Mouse (Mus musculus): ENCODE measurements around the gene Thrsp. TPM values are rescaled to one million over a fixed set of nuclear protein-coding genes. Genes with fewer than 3 reads are reported as not detected.

The Thrsp gene
- polyA plus RNA-seq, 1 experiment from 2014 or later = 0.92 TPM

- Histone ChIP-seq H3K9me3 (replicated peaks; ENCODE audit: control insufficient read depth, low read length) (no peaks in the 10 kb centered on the region), H3K36me3 (ENCODE audit: control insufficient read depth, insufficient read depth) (peaks cover 17% of the 10 kb centered on the region), H3K4me2 (ENCODE audit: low read depth, low read length) (no peak overlapping the region), H3K27ac (ENCODE audit: low read length) (no peak overlapping the region), H3K9ac (ENCODE audit: low read depth, low read length) (no peak overlapping the region), H3K4me3 (ENCODE audit: low read depth, low read length) (no peak overlapping the region), H3K4me1 (ENCODE audit: control insufficient read depth, low read depth, low read length) (no peaks in the 10 kb centered on the region), H3K27me3 (ENCODE audit: control insufficient read depth, insufficient read depth, low read depth, low read length) (no peaks in the 10 kb centered on the region)
- 68% methylated on average over 2 of the region's 2 CpGs for WGBS (ENCODE audit: insufficient replicate concordance)
- ATAC-seq (ENCODE audit: low read depth) = no peak
These were observed 6.4 kb downstream of the Thrsp start for GRCm38 (mm10) chr7:97411106-97411505.

DNA sequence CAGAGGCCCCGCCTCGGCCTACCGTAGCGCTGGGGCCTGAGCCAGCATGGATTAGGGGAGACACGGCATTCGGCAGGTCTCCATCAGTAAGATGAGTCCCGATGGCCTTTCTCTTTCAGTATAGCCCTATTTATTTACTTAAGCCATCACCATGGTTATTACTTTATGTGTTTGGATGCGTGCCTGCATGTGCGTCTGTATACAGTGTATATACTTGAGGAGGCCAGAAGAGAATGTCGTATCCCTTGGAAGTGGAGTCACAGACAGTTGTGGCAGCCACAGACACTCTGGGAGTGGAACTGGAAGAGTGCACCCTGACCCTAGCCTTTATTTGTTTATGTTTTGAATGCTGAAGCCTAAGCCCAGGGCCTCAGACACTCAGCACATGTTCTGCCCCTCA lies 10.4 kb downstream of the Thrsp start:
- Histone ChIP-seq H3K27me3 (ENCODE audit: control insufficient read depth, insufficient read depth, low read depth, low read length) (no peaks in the 10 kb centered on the region), H3K9me3 (replicated peaks; ENCODE audit: control insufficient read depth, low read length) (no peaks in the 10 kb centered on the region), H3K27ac (ENCODE audit: low read length) (no peak overlapping the region), H3K4me3 (ENCODE audit: low read depth, low read length) (no peak overlapping the region), H3K4me1 (ENCODE audit: control insufficient read depth, low read depth, low read length) (no peaks in the 10 kb centered on the region), H3K4me2 (ENCODE audit: low read depth, low read length) (no peak overlapping the region), H3K9ac (ENCODE audit: low read depth, low read length) (no peak overlapping the region), H3K36me3 (ENCODE audit: control insufficient read depth, insufficient read depth) (peaks cover 17% of the 10 kb centered on the region)
- 85% methylated on average over 10 of the region's 10 CpGs for WGBS (ENCODE audit: insufficient replicate concordance)
- ATAC-seq (ENCODE audit: low read depth) = no peak

- peak within 1 kb of the TSS; percentile 77 for H3K27ac ChIP-seq (ENCODE audit: low read length)
- H3K9me3 ChIP-seq (replicated peaks; ENCODE audit: control insufficient read depth, low read length) = no peaks in the 10 kb centered on the region
- H3K4me3 ChIP-seq (ENCODE audit: low read depth, low read length) = peak within 1 kb of the TSS; percentile 89
- no peaks in the 10 kb centered on the region for H3K27me3 ChIP-seq (ENCODE audit: control insufficient read depth, insufficient read depth, low read depth, low read length)
- under 1% methylated on average over 54 of the region's 54 CpGs for WGBS (ENCODE audit: insufficient replicate concordance)
- peak within 1 kb of the TSS; percentile 94 for H3K9ac ChIP-seq (ENCODE audit: low read depth, low read length)
- ATAC-seq (ENCODE audit: low read depth) = peak; percentile 88
- H3K36me3 ChIP-seq (ENCODE audit: control insufficient read depth, insufficient read depth) = no peaks in the 10 kb centered on the region
- H3K4me2 ChIP-seq (ENCODE audit: low read depth, low read length) = peak within 1 kb of the TSS; percentile 73
- peaks cover 15% of the 10 kb centered on the region for H3K4me1 ChIP-seq (ENCODE audit: control insufficient read depth, low read depth, low read length)
These were observed 17.4 kb downstream of the Thrsp start, which contains the start of gene Ndufc2 for GRCm38 (mm10) chr7:97399960-97400715. TSS of gene Ndufc2 (plus strand) at chr7:97400003.

DNA sequence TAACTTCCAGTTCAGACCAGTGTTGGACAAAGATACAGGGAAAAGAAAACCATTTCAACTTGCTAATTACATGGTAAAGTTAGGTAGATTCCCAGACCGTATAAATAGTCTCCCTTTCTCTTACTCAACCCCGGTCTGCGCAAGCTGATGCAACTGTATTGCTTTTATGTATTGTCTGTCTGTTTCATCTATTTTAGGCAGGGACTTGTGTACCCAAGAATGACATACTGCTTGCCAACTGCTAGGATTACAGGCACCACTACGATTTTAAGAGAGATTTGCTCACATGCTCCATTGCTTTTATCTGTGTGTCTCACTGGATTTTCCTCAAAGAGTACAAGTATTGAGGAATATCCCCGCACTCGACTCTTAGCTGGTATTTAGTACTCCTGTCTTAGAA lies 18.6 kb downstream of the Thrsp start:
- Histone ChIP-seq H3K4me3 (ENCODE audit: low read depth, low read length) (no peak overlapping the region), H3K36me3 (ENCODE audit: control insufficient read depth, insufficient read depth) (no peaks in the 10 kb centered on the region), H3K9me3 (replicated peaks; ENCODE audit: control insufficient read depth, low read length) (no peaks in the 10 kb centered on the region), H3K9ac (ENCODE audit: low read depth, low read length) (no peak overlapping the region), H3K27ac (ENCODE audit: low read length) (no peak overlapping the region), H3K4me1 (ENCODE audit: control insufficient read depth, low read depth, low read length) (peaks cover 15% of the 10 kb centered on the region), H3K27me3 (ENCODE audit: control insufficient read depth, insufficient read depth, low read depth, low read length) (no peaks in the 10 kb centered on the region), H3K4me2 (ENCODE audit: low read depth, low read length) (no peak overlapping the region)
- ATAC-seq (ENCODE audit: low read depth) = no peak
- 71% methylated on average over 6 of the region's 6 CpGs for WGBS (ENCODE audit: insufficient replicate concordance)

GRCm38 (mm10) chr7:97394375-97394774 lies 23.2 kb downstream of the Thrsp start:
- Histone ChIP-seq H3K4me3 (ENCODE audit: low read depth, low read length) (no peak overlapping the region), H3K9ac (ENCODE audit: low read depth, low read length) (no peak overlapping the region), H3K27ac (ENCODE audit: low read length) (no peak overlapping the region), H3K4me2 (ENCODE audit: low read depth, low read length) (no peak overlapping the region), H3K4me1 (ENCODE audit: control insufficient read depth, low read depth, low read length) (no peaks in the 10 kb centered on the region; the same call in 1 of the 2 replicates), H3K9me3 (replicated peaks; ENCODE audit: control insufficient read depth, low read length) (no peaks in the 10 kb centered on the region), H3K27me3 (ENCODE audit: control insufficient read depth, insufficient read depth, low read depth, low read length) (no peaks in the 10 kb centered on the region), H3K36me3 (ENCODE audit: control insufficient read depth, insufficient read depth) (peaks cover 15% of the 10 kb centered on the region)
- WGBS (ENCODE audit: insufficient replicate concordance) = 58% methylated on average over 2 of the region's 2 CpGs
- ATAC-seq (ENCODE audit: low read depth) = no peak

GRCm38 (mm10) chr7:97392079-97392445 lies 25.5 kb downstream of the Thrsp start:
- Histone ChIP-seq H3K36me3 (ENCODE audit: control insufficient read depth, insufficient read depth) (peaks cover 25% of the 10 kb centered on the region), H3K4me2 (ENCODE audit: low read depth, low read length) (no peak overlapping the region), H3K4me1 (ENCODE audit: control insufficient read depth, low read depth, low read length) (no peaks in the 10 kb centered on the region), H3K27ac (ENCODE audit: low read length) (no peak overlapping the region), H3K9ac (ENCODE audit: low read depth, low read length) (no peak overlapping the region), H3K4me3 (ENCODE audit: low read depth, low read length) (no peak overlapping the region), H3K27me3 (ENCODE audit: control insufficient read depth, insufficient read depth, low read depth, low read length) (no peaks in the 10 kb centered on the region), H3K9me3 (replicated peaks; ENCODE audit: control insufficient read depth, low read length) (no peaks in the 10 kb centered on the region)
- 80% methylated on average over 6 of the region's 6 CpGs for WGBS (ENCODE audit: insufficient replicate concordance)
- ATAC-seq (ENCODE audit: low read depth) = no peak

- 73% methylated on average over 13 of the region's 13 CpGs for WGBS (ENCODE audit: insufficient replicate concordance)
- H3K9ac ChIP-seq (ENCODE audit: low read depth, low read length) = no peak overlapping the region
- ATAC-seq (ENCODE audit: low read depth) = no peak
- H3K9me3 ChIP-seq (replicated peaks; ENCODE audit: control insufficient read depth, low read length) = no peaks in the 10 kb centered on the region
- no peak overlapping the region for H3K4me3 ChIP-seq (ENCODE audit: low read depth, low read length)
- H3K4me1 ChIP-seq (ENCODE audit: control insufficient read depth, low read depth, low read length) = no peaks in the 10 kb centered on the region
- H3K4me2 ChIP-seq (ENCODE audit: low read depth, low read length) = no peak overlapping the region
- H3K27ac ChIP-seq (ENCODE audit: low read length) = no peak overlapping the region
- peaks cover 28% of the 10 kb centered on the region for H3K36me3 ChIP-seq (ENCODE audit: control insufficient read depth, insufficient read depth)
- no peaks in the 10 kb centered on the region for H3K27me3 ChIP-seq (ENCODE audit: control insufficient read depth, insufficient read depth, low read depth, low read length)
These were observed 26.0 kb downstream of the Thrsp start for GRCm38 (mm10) chr7:97391293-97392078.

DNA sequence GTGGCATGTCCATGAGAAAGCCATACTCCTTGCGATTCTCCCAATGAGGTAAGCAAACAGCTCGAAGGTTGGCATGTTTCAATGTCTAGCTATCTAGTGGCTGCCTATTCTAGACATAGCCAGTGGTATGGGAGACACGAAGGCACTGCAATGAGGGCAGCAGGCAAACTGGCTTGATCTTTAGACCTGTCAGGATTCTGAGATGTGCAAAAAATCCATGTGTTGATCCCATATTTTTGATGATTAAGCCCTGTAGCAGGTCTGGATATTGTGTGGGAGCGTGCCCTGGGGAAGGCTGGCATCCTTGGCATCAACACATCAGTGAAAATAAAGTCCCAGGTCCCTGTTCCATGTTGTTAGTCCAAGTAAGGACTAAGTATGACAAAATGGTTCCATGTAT lies 29.0 kb downstream of the Thrsp start:
- Histone ChIP-seq H3K4me2 (ENCODE audit: low read depth, low read length) (no peak overlapping the region), H3K36me3 (ENCODE audit: control insufficient read depth, insufficient read depth) (peaks cover 42% of the 10 kb centered on the region), H3K4me1 (ENCODE audit: control insufficient read depth, low read depth, low read length) (no peaks in the 10 kb centered on the region), H3K9me3 (replicated peaks; ENCODE audit: control insufficient read depth, low read length) (no peaks in the 10 kb centered on the region), H3K4me3 (ENCODE audit: low read depth, low read length) (no peak overlapping the region), H3K27ac (ENCODE audit: low read length) (no peak overlapping the region), H3K9ac (ENCODE audit: low read depth, low read length) (no peak overlapping the region), H3K27me3 (ENCODE audit: control insufficient read depth, insufficient read depth, low read depth, low read length) (no peaks in the 10 kb centered on the region)
- no peak for ATAC-seq (ENCODE audit: low read depth)
- WGBS (ENCODE audit: insufficient replicate concordance) = 75% methylated on average over 4 of the region's 4 CpGs

DNA sequence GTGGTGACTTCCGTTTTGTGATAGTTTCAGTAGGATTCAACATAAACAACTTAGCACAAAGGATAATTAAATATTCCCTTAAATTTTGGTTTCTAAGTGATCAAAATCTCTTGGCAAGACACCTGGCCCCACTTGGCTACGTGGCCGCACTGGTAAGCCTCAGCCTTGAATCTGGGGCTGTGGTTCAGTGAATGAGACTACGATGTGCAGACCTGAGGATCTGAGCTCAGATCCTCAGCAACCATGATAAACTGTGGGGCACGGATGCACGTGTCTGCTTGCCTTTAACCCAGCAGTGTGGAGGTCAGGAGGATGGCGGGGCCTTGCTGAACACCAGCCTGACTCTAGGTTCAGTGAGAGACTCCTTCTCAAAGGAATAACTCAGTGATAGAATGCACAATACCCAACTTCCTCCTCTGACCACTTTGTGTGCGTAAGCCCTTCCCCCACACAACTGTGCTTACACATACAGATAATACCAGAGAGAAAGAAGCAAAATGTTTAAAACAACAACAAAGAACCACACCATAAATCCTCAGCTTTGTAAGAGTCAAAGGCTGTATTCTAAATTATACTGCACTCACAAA lies 29.9 kb downstream of the Thrsp start:
- Histone ChIP-seq H3K4me2 (ENCODE audit: low read depth, low read length) (no peak overlapping the region), H3K36me3 (ENCODE audit: control insufficient read depth, insufficient read depth) (peaks cover 48% of the 10 kb centered on the region), H3K9ac (ENCODE audit: low read depth, low read length) (no peak overlapping the region), H3K27me3 (ENCODE audit: control insufficient read depth, insufficient read depth, low read depth, low read length) (no peaks in the 10 kb centered on the region), H3K27ac (ENCODE audit: low read length) (no peak overlapping the region), H3K9me3 (replicated peaks; ENCODE audit: control insufficient read depth, low read length) (no peaks in the 10 kb centered on the region), H3K4me3 (ENCODE audit: low read depth, low read length) (no peak overlapping the region), H3K4me1 (ENCODE audit: control insufficient read depth, low read depth, low read length) (no peaks in the 10 kb centered on the region)
- WGBS (ENCODE audit: insufficient replicate concordance) = 73% methylated on average over 8 of the region's 8 CpGs
- ATAC-seq (ENCODE audit: low read depth) = no peak
